ENCODE assay signal across 22 mouse cellular contexts in the genomic region with DNA sequence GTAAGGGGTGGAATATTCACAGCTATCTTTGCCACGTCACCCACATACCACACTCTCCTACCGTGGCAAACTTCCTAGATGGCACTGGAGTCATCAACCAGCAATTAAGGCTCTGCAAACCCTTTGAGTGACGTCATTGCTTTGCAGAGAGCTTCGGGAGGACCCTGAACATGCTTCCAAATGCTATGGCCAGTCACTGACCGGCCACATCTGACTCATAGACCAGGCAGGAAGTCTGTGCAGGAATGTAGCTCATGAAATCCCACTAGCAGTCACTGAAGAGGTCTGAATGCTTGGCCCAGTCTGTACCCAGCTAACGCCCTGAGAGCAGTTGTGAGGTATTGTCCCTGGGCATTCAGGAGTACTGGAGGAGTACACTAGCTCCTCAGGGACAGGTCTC.
DNase-seq lines count a peak whose midpoint lies in the region; ATAC-seq and TF ChIP-seq lines count a peak whose summit lies in the region.
"Had no signal": no experiment of that assay in that cellular context is flagged by ENCODE, and none has a peak within 500 bp of the region (broad histone marks: within the 10 kb centered on the region; RNA-seq: fewer than 3 reads in every experiment).

No protein-coding gene starts in this region.

- DNase-seq in lung, postnatal 0 days (ENCODE audit: low spot score) = peak; percentile 10
- no peak for DNase-seq in lung, adult 2 months
- DNase-seq in 3T3-L1 (ENCODE audit: low read depth, low spot score) = peak; percentile 70
- DNase-seq in MN1 (ENCODE audit: low spot score) = peak; percentile 8
- DNase-seq in fibroblast of lung, adult 2 months (ENCODE audit: low read depth) = peak; percentile 29
- no peak for DNase-seq in layer of hippocampus, adult 9-10 months (ENCODE audit: low spot score)
- no peak for DNase-seq in urinary bladder, postnatal 36 days (ENCODE audit: low spot score in 2 of 2)
- DNase-seq: adrenal gland, postnatal 10 days; cerebellum, adult 11-12 months; cerebellum, adult 9-10 months; cerebellum, postnatal 25 days; gastrocnemius, adult 2 months; gastrocnemius, postnatal 25 days; heart, postnatal 14 days had no signal

- H3K36me3 ChIP-seq in lung, postnatal 0 days (ENCODE audit: insufficient read depth, low read length) = no peaks in the 10 kb centered on the region
- H3K36me3 ChIP-seq: embryonic facial prominence, embryonic 13.5 days; forebrain, embryonic 10.5 days; heart, embryonic 13.5 days; hindbrain, embryonic 10.5 days had no signal

- ATAC-seq in lung, postnatal 0 days = peak; percentile 35; the same call in 1 of the 2 replicates
- ATAC-seq: forebrain, embryonic 14.5 days; intestine, embryonic 16.5 days had no signal

- TF ChIP-seq CTCF in lung, postnatal 0 days (IDR thresholded peaks at IDR 0.05) = no peak
- TF ChIP-seq CTCF in lung, adult 2 months (IDR thresholded peaks at IDR 0.05; ENCODE audit: insufficient read depth, low read length) = no peak

- H3K4me2 ChIP-seq in lung, postnatal 0 days (replicated peaks; ENCODE audit: low read depth, low read length) = no peak overlapping the region
- H3K4me2 ChIP-seq: embryonic facial prominence, embryonic 13.5 days; heart, embryonic 13.5 days; hindbrain, embryonic 14.5 days had no signal

- H3K4me1 ChIP-seq in lung, postnatal 0 days (ENCODE audit: insufficient read depth, low read depth, low read length) = no peaks in the 10 kb centered on the region
- no peaks in the 10 kb centered on the region for H3K4me1 ChIP-seq in lung, adult 2 months (ENCODE audit: control insufficient read depth, insufficient read depth, low read length)
- H3K4me1 ChIP-seq: embryonic facial prominence, embryonic 13.5 days; heart, embryonic 13.5 days had no signal

- 64% methylated on average over 6 of the region's 6 CpGs for WGBS in lung, postnatal 0 days
- WGBS in lung, adult 2 months = 61% methylated on average over 6 of the region's 6 CpGs

- no peak overlapping the region for H3K9ac ChIP-seq in lung, postnatal 0 days (replicated peaks; ENCODE audit: low read depth)
- H3K9ac ChIP-seq: embryonic facial prominence, embryonic 13.5 days; heart, embryonic 13.5 days; hindbrain, embryonic 14.5 days had no signal

- no peaks in the 10 kb centered on the region for H3K27me3 ChIP-seq in lung, postnatal 0 days (replicated peaks; ENCODE audit: insufficient read depth, low read length)
- H3K27me3 ChIP-seq: CH12.LX; embryonic facial prominence, embryonic 13.5 days; heart, embryonic 13.5 days had no signal

- no peak overlapping the region for H3K27ac ChIP-seq in lung, postnatal 0 days (ENCODE audit: low read length)
- H3K27ac ChIP-seq: embryonic facial prominence, embryonic 13.5 days; forebrain, embryonic 10.5 days; gastrocnemius, adult 2 months; heart, embryonic 13.5 days; hindbrain, embryonic 10.5 days; hindbrain, embryonic 14.5 days had no signal

- no peaks in the 10 kb centered on the region for H3K9me3 ChIP-seq in lung, postnatal 0 days (ENCODE audit: low read length)
- H3K9me3 ChIP-seq: embryonic facial prominence, embryonic 13.5 days; forebrain, embryonic 10.5 days; hindbrain, embryonic 10.5 days had no signal

- TF ChIP-seq EP300 in lung, postnatal 0 days (IDR thresholded peaks at IDR 0.05) = no peak

- no peak for TF ChIP-seq POLR2A in lung, adult 2 months (IDR thresholded peaks at IDR 0.05; ENCODE audit: borderline replicate concordance, extremely low read depth, low read depth, low read length)

- no peak overlapping the region for H3K4me3 ChIP-seq in lung, postnatal 0 days (ENCODE audit: low read depth, low read length)
- H3K4me3 ChIP-seq in lung, adult 2 months (replicated peaks; ENCODE audit: extremely low read depth, low read depth, low read length) = no peak overlapping the region
- H3K4me3 ChIP-seq: embryonic facial prominence, embryonic 13.5 days; forebrain, embryonic 10.5 days; gastrocnemius, adult 2 months; heart, embryonic 13.5 days; hindbrain, embryonic 10.5 days had no signal

Comparison
In these comparisons a context has a peak if more than half of its experiments do, and no peak if none do; other contexts are left out.
1. DNase-seq: peak in lung, postnatal 0 days (single experiment), 3T3-L1 (single experiment), MN1 (single experiment) and fibroblast of lung, adult 2 months (single experiment); none in lung, adult 2 months (single experiment), layer of hippocampus, adult 9-10 months (single experiment) and urinary bladder, postnatal 36 days (0 of 2).